Mouse (Mus musculus) stomach, postnatal 0 days (tissue): ENCODE results near the gene Tusc2.
"Not testable (repeated sequence)": the region's sequence is repeated elsewhere in the genome, so short reads cannot be mapped to it uniquely, and the experiment has no call there.

ENCODE experiments used
- CTCF ChIP-seq: IDR thresholded peaks from 2 replicates; pipeline ENCODE4 v1.5.1; 2016; ENCODE audit warnings: antibody characterized with exemption, low read depth, mild to moderate bottlenecking, moderate library complexity
- EP300 ChIP-seq: optimal IDR thresholded peaks from 2 replicates; pipeline ENCODE3; 2016; ENCODE audit warnings: antibody characterized with exemption

DNA sequence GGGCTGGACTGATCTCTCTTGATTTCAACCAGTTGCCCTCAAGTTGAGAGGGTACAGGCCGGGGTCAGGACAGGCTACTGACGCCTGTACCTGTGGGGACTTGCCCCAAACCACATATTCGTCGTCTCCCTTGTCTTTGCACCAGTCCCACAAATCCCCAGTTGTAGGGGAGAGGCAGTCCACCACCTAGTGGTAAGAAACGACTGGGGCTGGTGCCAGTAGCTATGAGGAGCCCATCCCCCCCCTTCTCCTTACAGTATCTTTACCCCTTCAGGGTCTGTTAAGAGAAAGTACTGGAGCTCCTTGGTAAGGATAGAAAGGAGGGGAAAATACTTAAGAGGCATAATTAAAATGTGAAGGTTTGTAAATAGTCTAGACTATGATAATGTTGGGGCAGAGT is 2.5 kb downstream of the Tusc2 start:
- TF ChIP-seq CTCF = peak; percentile 60
- TF ChIP-seq EP300 = not testable (repeated sequence)
